Mouse (Mus musculus): ENCODE data around the gene Marveld3.

Gene Marveld3

DNA sequence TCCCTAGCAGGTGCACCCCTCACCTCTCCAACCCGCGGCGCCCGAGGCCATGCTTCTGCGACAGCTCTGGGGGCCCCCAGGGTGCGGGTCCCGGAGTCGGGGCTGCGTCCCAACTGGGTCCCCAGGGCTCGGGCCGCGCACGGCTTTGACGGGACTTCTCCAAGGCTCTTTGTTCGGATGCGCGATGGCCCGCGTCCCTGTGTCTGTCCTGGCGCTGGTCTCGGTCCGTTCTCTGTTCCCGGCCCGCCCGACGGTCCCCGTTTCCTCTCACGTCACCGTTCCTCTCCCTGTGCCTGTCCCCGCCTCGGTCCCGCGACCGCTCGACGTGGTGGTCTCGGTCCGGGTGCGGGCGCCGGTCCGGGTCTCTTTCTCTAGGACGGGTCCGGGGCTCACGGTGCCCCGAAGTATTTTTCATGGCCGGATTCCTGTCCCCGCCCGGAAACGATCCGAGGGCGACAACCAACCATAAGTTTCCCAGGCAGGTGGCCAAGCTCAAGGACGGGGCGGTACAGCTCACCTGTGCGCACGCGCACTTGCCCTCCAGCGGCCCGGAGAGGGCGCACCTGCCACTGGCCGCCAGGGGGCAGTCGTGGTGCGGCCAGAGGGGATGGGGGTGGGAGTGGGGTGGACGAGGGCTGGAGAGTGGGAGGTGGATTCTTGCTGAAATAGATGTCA, at the start of gene Marveld3:
Gene Marveld3, minus strand, starts transcription at position 511 of the 675 bp plus-strand sequence.
- peak; percentile 34 to 78 for DNase-seq (ENCODE audit: low spot score in 2 of 2)

DNA sequence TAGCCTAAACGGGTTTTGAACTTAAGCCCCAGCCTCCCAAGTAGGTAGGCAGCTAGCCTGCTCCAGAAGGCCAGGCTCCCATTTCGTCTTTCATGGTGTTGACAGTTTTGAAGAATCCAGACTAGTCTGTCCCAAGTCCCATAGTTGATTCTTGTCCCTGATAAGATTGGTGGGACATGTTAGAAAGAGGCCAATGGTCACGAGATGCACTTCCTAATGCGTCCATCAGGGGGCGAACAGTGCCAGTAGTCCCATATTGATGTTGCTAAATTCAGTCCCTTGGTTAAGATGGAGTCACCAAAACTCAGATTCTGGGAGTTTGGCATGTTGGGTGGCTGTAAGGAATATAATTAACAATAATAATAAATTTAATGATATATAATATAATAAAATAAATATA, 48.9 kb upstream of the Marveld3 start:
- peak in 1 of 2 experiments; percentile 18 for DNase-seq (ENCODE audit: low spot score in 2 of 2)

DNA sequence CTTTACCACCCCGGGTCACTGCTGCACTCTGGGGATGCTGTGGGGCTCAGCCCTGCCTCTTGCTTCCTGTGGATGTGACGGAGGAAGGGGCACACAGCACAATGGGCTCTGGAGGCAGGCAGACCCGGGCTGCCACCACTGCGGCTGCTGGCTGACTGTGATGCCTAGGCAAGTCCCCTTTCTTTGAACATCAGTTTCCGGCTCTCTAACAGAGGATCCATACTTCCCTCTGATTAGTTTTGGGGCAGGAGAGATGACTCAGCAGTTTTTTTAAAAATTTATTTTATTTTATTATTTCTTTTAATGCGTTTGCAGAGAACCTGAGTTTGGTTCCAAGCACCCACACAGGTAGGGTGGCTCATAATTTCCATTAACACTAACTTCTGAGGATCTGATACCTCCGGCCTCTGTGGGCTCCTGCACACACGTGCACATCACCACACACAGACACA, 47.0 kb upstream of the Marveld3 start:
- no peak for DNase-seq (ENCODE audit: low spot score in 2 of 2)

DNA sequence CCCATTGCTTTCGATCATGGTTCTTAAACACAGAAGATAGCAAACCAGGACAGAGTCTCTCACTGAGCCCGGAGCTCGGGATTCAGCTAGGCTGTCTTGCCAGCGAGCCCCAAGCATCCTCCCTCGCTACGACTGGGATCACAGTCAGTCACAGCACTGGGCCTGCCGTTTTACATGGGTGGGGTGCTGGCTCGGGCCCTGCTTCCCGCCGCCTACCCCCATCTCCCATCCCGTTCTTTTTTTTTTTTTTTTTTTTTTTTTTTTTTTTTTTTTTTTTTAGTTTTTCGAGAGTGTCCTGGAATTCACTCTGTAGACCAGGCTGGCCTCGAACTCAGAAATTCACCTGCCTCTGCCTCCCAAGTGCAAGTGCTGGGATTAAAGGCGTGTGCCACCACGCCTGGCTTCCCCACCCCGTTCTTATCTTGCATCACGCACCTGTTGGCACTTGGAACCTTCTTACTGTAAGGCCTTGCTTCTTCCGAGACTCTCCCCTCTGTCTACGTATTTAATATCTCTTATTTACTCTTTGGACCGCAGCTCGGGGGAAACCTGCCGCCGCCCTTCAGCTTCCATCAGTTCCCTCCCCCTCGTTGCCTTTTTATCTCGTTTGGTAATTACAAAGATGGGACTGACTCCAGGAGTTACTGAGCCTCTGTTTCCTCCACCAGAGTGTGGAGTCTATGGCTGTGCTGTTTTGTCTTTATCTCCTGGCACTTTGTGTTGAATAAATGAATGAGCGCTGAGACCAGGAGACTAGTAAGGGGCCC, 46.4 kb upstream of the Marveld3 start:
- no peak for DNase-seq (ENCODE audit: low spot score in 2 of 2)

DNA sequence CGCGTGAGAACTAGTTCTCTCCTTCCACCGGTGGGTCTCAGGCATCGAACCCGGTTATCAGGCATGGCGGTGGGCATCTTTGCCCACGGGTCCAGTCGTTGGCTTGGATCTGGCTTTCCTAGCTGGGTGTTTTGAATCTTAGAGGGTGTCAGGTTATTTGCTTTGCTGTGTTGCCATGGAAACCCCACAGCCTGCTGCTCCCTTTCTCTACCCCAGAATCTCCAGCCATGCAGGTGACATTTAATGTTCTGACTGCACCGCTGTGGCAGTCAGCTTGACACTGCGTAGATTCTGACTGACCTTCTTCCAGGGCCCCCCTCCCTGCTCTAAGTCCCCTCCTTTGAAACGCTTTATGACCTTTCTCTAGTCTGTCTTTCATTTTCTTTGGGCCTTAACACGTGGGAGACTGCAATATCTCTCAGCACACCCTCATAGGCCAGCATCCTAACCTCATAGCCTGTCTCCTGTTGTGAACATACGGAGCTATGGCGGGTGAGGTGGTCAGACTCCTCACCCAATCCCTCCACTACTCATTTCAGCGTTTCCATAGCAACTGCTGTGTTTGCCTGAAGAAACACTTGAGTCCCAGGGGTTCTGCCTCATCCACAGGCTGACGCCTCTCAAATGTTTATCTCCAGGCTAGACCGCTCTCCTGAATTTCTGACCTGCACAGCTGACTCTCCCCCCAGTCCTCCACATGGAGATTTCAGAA, 44.5 kb upstream of the Marveld3 start:
- no peak for DNase-seq (ENCODE audit: low spot score in 2 of 2)

GRCm38 (mm10) chr8:110004300-110004699, 42.3 kb upstream of the Marveld3 start:
- DNase-seq (ENCODE audit: low spot score in 2 of 2), result no peak

GRCm38 (mm10) chr8:110002953-110003352, 41.0 kb upstream of the Marveld3 start:
- peak; percentile 30 to 69 for DNase-seq (ENCODE audit: low spot score in 2 of 2)

- no peak for DNase-seq (ENCODE audit: low spot score in 2 of 2)
Measured at GRCm38 (mm10) chr8:109999974-110000373, 38.0 kb upstream of the Marveld3 start.

- no peak for DNase-seq (ENCODE audit: low spot score in 2 of 2)
Measured at GRCm38 (mm10) chr8:109998066-109998465, 36.1 kb upstream of the Marveld3 start.

- no peak for DNase-seq (ENCODE audit: low spot score in 2 of 2)
Measured at GRCm38 (mm10) chr8:109997381-109997780, 35.4 kb upstream of the Marveld3 start.

GRCm38 (mm10) chr8:109992951-109993350, 30.9 kb upstream of the Marveld3 start:
- DNase-seq (ENCODE audit: low spot score in 2 of 2), result no peak

DNA sequence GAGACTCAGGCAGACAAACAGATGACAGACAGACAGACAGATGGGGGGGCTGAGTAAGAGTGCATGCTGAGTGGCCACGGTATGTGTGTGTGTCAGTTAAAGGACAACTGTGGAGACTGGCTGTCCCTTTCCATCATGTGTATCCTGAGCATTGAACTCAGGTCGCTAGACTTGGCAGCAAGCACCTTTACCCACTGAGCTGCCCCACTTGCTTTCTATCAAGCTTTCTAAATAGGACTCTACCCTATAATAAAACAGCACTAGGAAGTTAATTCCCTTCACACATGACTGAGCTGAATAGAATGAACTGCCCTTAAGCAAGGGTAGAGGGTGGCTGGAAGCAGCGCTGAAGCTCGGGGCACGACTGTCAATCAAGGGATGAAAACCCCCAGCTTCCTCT, 30.2 kb upstream of the Marveld3 start:
- DNase-seq (ENCODE audit: low spot score in 2 of 2), result no peak

GRCm38 (mm10) chr8:109990224-109990623, 28.2 kb upstream of the Marveld3 start, which contains the start of gene Tat:
Gene Tat, plus strand, starts transcription at chr8:109990437.
- no peak for DNase-seq (ENCODE audit: low spot score in 2 of 2)

GRCm38 (mm10) chr8:109989151-109989550, 27.1 kb upstream of the Marveld3 start:
- DNase-seq (ENCODE audit: low spot score in 2 of 2), result no peak

GRCm38 (mm10) chr8:109987776-109988175, 25.8 kb upstream of the Marveld3 start:
- DNase-seq (ENCODE audit: low spot score in 2 of 2), result no peak

DNA sequence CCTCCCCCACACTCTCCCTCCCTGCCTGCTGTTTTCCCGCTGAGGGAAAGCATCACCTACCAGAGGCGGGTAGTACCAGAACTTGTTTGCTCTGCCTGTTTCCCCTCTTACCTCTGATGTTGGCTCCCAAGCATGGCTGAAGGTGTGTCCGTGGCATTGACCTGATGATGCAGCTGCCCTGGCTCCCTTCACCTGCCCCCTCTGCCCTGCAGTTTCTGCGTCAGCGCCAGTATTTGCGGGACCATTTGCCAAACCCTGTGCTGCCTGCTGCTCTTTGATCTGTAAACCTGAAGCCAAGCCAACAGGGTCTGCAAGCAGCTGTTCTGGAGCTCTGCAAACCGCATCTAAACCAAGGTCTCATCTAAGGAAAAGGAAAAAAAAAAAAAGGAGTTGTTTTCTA, 24.4 kb upstream of the Marveld3 start:
- DNase-seq (ENCODE audit: low spot score in 2 of 2), result no peak

DNA sequence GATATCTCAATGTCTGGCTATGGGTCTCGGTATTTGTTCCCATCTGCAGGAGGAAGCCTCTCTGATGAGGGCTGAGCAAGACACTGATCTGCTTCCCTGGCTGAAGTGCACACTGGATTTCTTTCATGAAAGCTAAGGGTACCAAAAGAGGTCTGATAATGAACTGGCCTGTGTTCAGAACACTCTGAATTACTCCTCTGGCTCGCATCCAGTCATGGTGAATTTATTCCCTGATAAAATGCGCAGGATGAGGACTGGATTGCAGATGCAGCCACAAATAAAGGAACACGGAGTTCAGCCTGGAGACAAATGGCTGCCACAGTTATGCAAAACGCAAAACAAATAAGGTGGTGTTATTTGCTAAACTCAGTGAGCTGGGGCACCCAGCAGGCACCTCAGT, 21.9 kb upstream of the Marveld3 start:
- DNase-seq (ENCODE audit: low spot score in 2 of 2), result no peak

- no peak for DNase-seq (ENCODE audit: low spot score in 2 of 2)
Measured at GRCm38 (mm10) chr8:109982386-109983105, 20.5 kb upstream of the Marveld3 start.

GRCm38 (mm10) chr8:109979339-109979738, 17.3 kb upstream of the Marveld3 start:
- no peak for DNase-seq (ENCODE audit: low spot score in 2 of 2)

DNA sequence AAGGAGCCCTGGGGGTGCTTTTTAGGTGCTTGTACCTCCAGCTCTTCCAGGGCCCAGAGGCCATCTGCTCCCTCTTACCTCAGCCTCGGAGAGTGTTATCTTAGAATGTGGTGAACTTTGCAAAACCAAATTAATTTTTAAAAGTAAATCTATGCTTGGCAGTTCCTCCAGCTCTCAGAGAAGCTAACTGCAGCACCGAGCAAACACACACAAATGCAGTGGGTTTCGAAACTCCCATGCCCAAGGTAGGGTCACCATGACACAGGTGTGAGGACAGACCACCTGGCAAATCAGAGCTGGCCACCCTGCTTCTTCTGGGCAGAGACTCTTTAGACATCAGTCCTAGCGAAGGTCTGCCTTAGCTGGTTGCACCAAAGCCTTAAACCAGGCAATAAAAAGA, 10.9 kb upstream of the Marveld3 start:
- DNase-seq (ENCODE audit: low spot score in 2 of 2), result no peak

GRCm38 (mm10) chr8:109970323-109970722, 8.3 kb upstream of the Marveld3 start:
- no peak for DNase-seq (ENCODE audit: low spot score in 2 of 2)

- DNase-seq (ENCODE audit: low spot score in 2 of 2), result no peak
Measured at GRCm38 (mm10) chr8:109968837-109969236, 6.8 kb upstream of the Marveld3 start.
